Mouse (Mus musculus): Measurements from ENCODE around the gene Ift81.

DNA sequence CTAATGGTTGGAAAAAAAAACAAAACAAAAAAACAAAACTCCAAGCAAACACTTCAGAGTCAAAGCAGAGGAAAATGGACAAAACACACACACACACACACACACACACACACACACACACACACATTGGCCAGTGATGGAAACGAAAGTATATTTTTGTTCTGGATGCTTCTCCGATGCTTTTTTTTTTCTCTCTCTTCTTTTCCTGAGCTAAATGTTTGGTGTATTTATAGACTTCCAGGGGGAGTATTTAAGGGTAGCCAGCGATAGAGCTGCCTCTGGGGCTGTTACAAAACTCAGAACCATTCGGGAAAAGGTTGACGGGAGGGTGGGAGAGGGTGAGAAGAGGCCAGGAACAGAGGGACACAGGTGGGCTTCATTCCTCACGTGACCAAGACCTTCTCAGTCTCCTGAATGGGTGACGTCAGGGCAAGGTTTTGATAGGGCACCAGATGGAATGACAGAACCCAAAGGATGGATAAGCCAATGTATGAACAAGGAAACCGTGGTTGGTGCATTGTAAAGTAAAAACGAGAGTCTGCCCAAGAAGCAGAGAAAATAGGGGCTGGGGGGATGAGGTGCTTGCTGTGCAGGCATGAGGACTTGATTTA lies 5.5 kb upstream of the Ift81 start:
- TF ChIP-seq CTCF (IDR thresholded peaks at IDR 0.05; ENCODE audit: extremely low read depth, insufficient read depth, low read length) (no peak), POLR2A (IDR thresholded peaks at IDR 0.05; ENCODE audit: extremely low read depth, insufficient read depth, low read length) (no peak)
